Comparison of ENCODE assay signal across 1 mouse cellular context in genomic region chr13:19624632-19625320, GRCm38 (mm10).
TF ChIP-seq lines count a peak whose summit lies in the region.

No protein-coding gene starts in this region.

TF ChIP-seq in C2C12, 6 proteins besides CTCF, POLR2A, EP300 and RAD21 (continued from another document):
- TF ChIP-seq MYOD1 (IDR thresholded peaks at IDR 0.05; ENCODE audit: control insufficient read depth, insufficient read length, low read depth) (no peak), USF1 (IDR thresholded peaks at IDR 0.05; ENCODE audit: low read depth) (no peak), CEBPB (IDR thresholded peaks at IDR 0.05; ENCODE audit: low read depth) (no peak), MAX (IDR thresholded peaks at IDR 0.05) (no peak), FOSL1 (IDR thresholded peaks at IDR 0.05; ENCODE audit: insufficient read depth, low read length, poor library complexity, severe bottlenecking) (no peak)
